Mouse (Mus musculus): ENCODE results near the gene Cnrip1.

DNA sequence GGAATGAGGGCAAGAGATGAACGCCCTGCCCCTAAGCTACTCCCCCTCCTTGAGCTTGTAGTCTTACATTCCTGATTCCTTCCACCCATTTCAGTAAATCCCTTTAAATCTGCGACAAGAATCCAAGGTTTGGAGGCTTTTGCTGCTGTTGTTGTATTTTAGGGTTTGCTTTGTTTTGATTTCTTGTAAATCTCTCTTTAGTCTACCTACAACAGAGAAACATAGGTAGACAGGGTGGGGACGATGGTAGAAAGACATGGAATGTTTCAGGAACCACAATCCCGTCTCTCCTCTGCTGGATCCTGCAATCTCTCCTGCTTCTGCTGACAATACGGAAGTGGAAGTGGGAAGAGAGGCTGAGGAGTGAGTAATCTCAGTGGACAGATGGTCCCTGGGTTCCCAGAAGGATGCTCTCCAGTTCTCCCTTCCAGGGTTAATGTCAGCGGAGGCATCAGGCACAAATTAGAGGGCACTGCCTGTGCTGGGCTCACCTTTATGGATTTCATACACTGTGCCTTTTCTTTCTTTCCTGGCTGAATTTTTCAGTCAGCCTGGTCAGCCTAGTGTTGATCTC is 1.2 kb downstream of the Cnrip1 start:
- no peak for TF ChIP-seq POLR2A (IDR thresholded peaks at IDR 0.05; ENCODE audit: extremely low read depth, insufficient read depth, low read length)
- no peak for TF ChIP-seq CTCF (IDR thresholded peaks at IDR 0.05; ENCODE audit: low read depth, low read length)

Measured in liver, adult 2 months (tissue).